In genomic region chr11:4946947-4947812, GRCm38 (mm10) we compare ENCODE assay signal across 8 mouse cellular contexts. TPM values are rescaled to one million over a fixed set of nuclear protein-coding genes. Genes with fewer than 3 reads are reported as not detected.
DNase-seq lines count a peak whose midpoint lies in the region; ATAC-seq and TF ChIP-seq lines count a peak whose summit lies in the region.

No protein-coding gene starts in this region.

- peaks cover 94% of the 10 kb centered on the region for H3K27me3 ChIP-seq in hindbrain, embryonic 10.5 days (ENCODE audit: insufficient read depth, poor library complexity, severe bottlenecking)
- H3K27me3 ChIP-seq in thymus, adult 2 months (ENCODE audit: control insufficient read depth, insufficient read depth, low read length), result peaks cover 6% of the 10 kb centered on the region; the same call in 1 of the 2 replicates

- under 1% methylated on average over 120 of the region's 120 CpGs for WGBS in hindbrain, embryonic 10.5 days
- WGBS in lung, adult 2 months, result under 1% methylated on average over 120 of the region's 120 CpGs
- WGBS in thymus, adult 2 months, result under 1% methylated on average over 120 of the region's 120 CpGs

- no peak for TF ChIP-seq POLR2A in embryonic fibroblast, embryonic 13.5 days (IDR thresholded peaks at IDR 0.05; ENCODE audit: low read depth, low read length)
- no peak for TF ChIP-seq POLR2A in lung, adult 2 months (IDR thresholded peaks at IDR 0.05; ENCODE audit: borderline replicate concordance, extremely low read depth, low read depth, low read length)
- TF ChIP-seq POLR2A in thymus, adult 2 months (IDR thresholded peaks at IDR 0.05; ENCODE audit: control insufficient read depth, extremely low read depth, insufficient read depth, low read length, poor library complexity), result 0 out of 2 replicates have a peak, but pooled peaks have one; percentile 44

- H3K36me3 ChIP-seq in hindbrain, embryonic 10.5 days, result no peaks in the 10 kb centered on the region
- H3K36me3 ChIP-seq in thymus, adult 2 months (ENCODE audit: control insufficient read depth, insufficient read depth, low read length), result no peaks in the 10 kb centered on the region

- no peaks in the 10 kb centered on the region for H3K4me1 ChIP-seq in embryonic fibroblast, embryonic 13.5 days (ENCODE audit: control insufficient read depth, insufficient read depth, low read length)
- peaks cover 19% of the 10 kb centered on the region for H3K4me1 ChIP-seq in hindbrain, embryonic 10.5 days (replicated peaks)
- H3K4me1 ChIP-seq in lung, adult 2 months (ENCODE audit: control insufficient read depth, insufficient read depth, low read length), result peaks cover 4% of the 10 kb centered on the region
- peaks cover 14% of the 10 kb centered on the region for H3K4me1 ChIP-seq in thymus, adult 2 months (replicated peaks; ENCODE audit: control insufficient read depth, insufficient read depth, low read length)

- H3K27ac ChIP-seq in embryonic fibroblast, embryonic 13.5 days (ENCODE audit: insufficient read depth, low read length), result no peak overlapping the region
- H3K27ac ChIP-seq in hindbrain, embryonic 10.5 days, result peak overlapping the region; percentile 76
- H3K27ac ChIP-seq in thymus, adult 2 months (ENCODE audit: control insufficient read depth, insufficient read depth, low read length), result no peak overlapping the region

- peak overlapping the region; percentile 15; the same call in 1 of the 2 replicates for H3K4me3 ChIP-seq in embryonic fibroblast, embryonic 13.5 days (ENCODE audit: insufficient read depth, low read length)
- peak overlapping the region; percentile 61 for H3K4me3 ChIP-seq in hindbrain, embryonic 10.5 days
- peak overlapping the region; percentile 44 for H3K4me3 ChIP-seq in lung, adult 2 months (replicated peaks; ENCODE audit: extremely low read depth, low read depth, low read length)
- peak overlapping the region; percentile 47 for H3K4me3 ChIP-seq in thymus, adult 2 months (ENCODE audit: control insufficient read depth, insufficient read depth, low read length)

- TF ChIP-seq CTCF in embryonic fibroblast, embryonic 13.5 days (IDR thresholded peaks at IDR 0.05; ENCODE audit: borderline replicate concordance, insufficient read depth, low read length), result peak; percentile 15; the same call in 1 of the 2 replicates
- no peak for TF ChIP-seq CTCF in lung, adult 2 months (IDR thresholded peaks at IDR 0.05; ENCODE audit: insufficient read depth, low read length)
- TF ChIP-seq CTCF in thymus, adult 2 months (IDR thresholded peaks at IDR 0.05; ENCODE audit: borderline replicate concordance, control insufficient read depth, extremely low read depth, insufficient read depth, low read length, poor library complexity), result peak; percentile 95

- peak; percentile 45; the same call in 1 of the 2 replicates for ATAC-seq in neutrophil, adult 5-6 weeks (ENCODE audit: extremely low read depth, insufficient number of reproducible peaks, low FRiP score, poor library complexity, severe bottlenecking)

- H3K9me3 ChIP-seq in hindbrain, embryonic 10.5 days, result no peaks in the 10 kb centered on the region

- DNase-seq in CD4-positive helper T cell, adult 2 months (ENCODE audit: low read depth, low spot score), result peak; percentile 95
- peak; percentile 53 for DNase-seq in adrenal gland, postnatal 10 days
- DNase-seq in hindbrain, embryonic 10.5 days (ENCODE audit: low spot score), result peak; percentile 56
- peak; percentile 22 for DNase-seq in layer of hippocampus, adult 9-10 months (ENCODE audit: low spot score)
- DNase-seq in lung, adult 2 months, result peak; percentile 28
- DNase-seq in thymus, adult 2 months, result peak; percentile 81

RNA-seq across cellular contexts. Expression of gene Nefh, which starts 0.7 kb away (rescaled TPM):
- total RNA-seq in adrenal gland, postnatal 10 days (2021), result 1 to 10 TPM; 2.4 to 3.4 TPM
- not detected in 2 replicates for polyA plus RNA-seq in embryonic fibroblast, embryonic 13.5 days (2011; ENCODE audit: insufficient read length, low read depth, missing spikeins)
- polyA plus RNA-seq in hindbrain, embryonic 10.5 days (2016; fragmentation: Nextera tagmentation; extraction: Ambion mirVana), result 0.29 and 0.44 TPM in 2 replicates
- 0.07 and 0.12 TPM in 2 replicates for polyA plus RNA-seq in lung, adult 2 months (2012; rRNA removed)
- 0.47 TPM in 1 of 2 replicates, not detected in the other for total RNA-seq in neutrophil, adult 5-6 weeks (2017)
- 2.8 and 3.7 TPM in 2 replicates for polyA plus RNA-seq in thymus, adult 2 months (2012; rRNA removed)

RNA-seq across cellular contexts. Expression of gene Ap1b1, which starts 39.4 kb away (rescaled TPM):
- total RNA-seq in adrenal gland, postnatal 10 days (2021), result 10 to 100 TPM; 56.5 to 58.9 TPM
- polyA plus RNA-seq in embryonic fibroblast, embryonic 13.5 days (2011; ENCODE audit: insufficient read length, low read depth, missing spikeins), result 62.4 and 65.8 TPM in 2 replicates
- polyA plus RNA-seq in hindbrain, embryonic 10.5 days (2016; fragmentation: Nextera tagmentation; extraction: Ambion mirVana), result 62.6 and 70.3 TPM in 2 replicates
- 53.9 and 76.0 TPM in 2 replicates for polyA plus RNA-seq in lung, adult 2 months (2012; rRNA removed)
- 37.9 and 46.7 TPM in 2 replicates for total RNA-seq in neutrophil, adult 5-6 weeks (2017)
- polyA plus RNA-seq in thymus, adult 2 months (2012; rRNA removed), result 129 and 140 TPM in 2 replicates

RNA-seq across cellular contexts. Expression of gene Thoc5, which starts 52.1 kb away (rescaled TPM):
- total RNA-seq in adrenal gland, postnatal 10 days (2021), result 10 to 100 TPM; 27.3 to 28.0 TPM
- polyA plus RNA-seq in embryonic fibroblast, embryonic 13.5 days (2011; ENCODE audit: insufficient read length, low read depth, missing spikeins), result 33.1 and 34.9 TPM in 2 replicates
- 53.3 and 59.4 TPM in 2 replicates for polyA plus RNA-seq in hindbrain, embryonic 10.5 days (2016; fragmentation: Nextera tagmentation; extraction: Ambion mirVana)
- 12.1 and 16.4 TPM in 2 replicates for polyA plus RNA-seq in lung, adult 2 months (2012; rRNA removed)
- total RNA-seq in neutrophil, adult 5-6 weeks (2017), result 39.8 and 48.9 TPM in 2 replicates
- 27.3 and 28.5 TPM in 2 replicates for polyA plus RNA-seq in thymus, adult 2 months (2012; rRNA removed)

Comparison
In these comparisons a context has a peak if more than half of its experiments do, and no peak if none do; other contexts are left out.
1. DNase-seq: peak in every context shown above with its lines; median percentile 95 in CD4-positive helper T cell, adult 2 months; 81 in thymus, adult 2 months; 56 in hindbrain, embryonic 10.5 days; 53 in adrenal gland, postnatal 10 days; 28 in lung, adult 2 months; 22 in layer of hippocampus, adult 9-10 months.